Mouse (Mus musculus) liver, embryonic 14.5 days (tissue): ENCODE measurements around the gene Foxo6. TPM values are rescaled to one million over a fixed set of nuclear protein-coding genes. Genes with fewer than 3 reads are reported as not detected.

ENCODE experiments used
- ATAC-seq: fragments of 200-750 bp; cut with Nextera tagmentation; 2 replicates; pipeline ENCODE4 v1.8.0; 2017; ENCODE audit warnings: moderate number of reproducible peaks, mild to moderate bottlenecking, moderate library complexity; ENCODE audit not compliant: insufficient read depth
- DNase-seq, 3 experiments: peaks; one replicate each; pipeline ENCODE4 v3.0.0-alpha.2; 2012 to 2013; ENCODE audit warnings: low read depth in 3 of 3, low spot score in 3 of 3
- H3K27ac ChIP-seq: fragments of 300-500 bp; sonication (generic); 2 replicates; pipeline ENCODE4 v1.5.1; 2014; ENCODE audit warnings: moderate library complexity, mild to moderate bottlenecking, control low read depth, inconsistent platforms
- H3K27me3 ChIP-seq: fragments of 300-500 bp; sonication (generic); 2 replicates; pipeline ENCODE4 v1.6.1; 2014; ENCODE audit warnings: mild to moderate bottlenecking, low read length, moderate library complexity; ENCODE audit not compliant: control insufficient read depth, insufficient read depth
- H3K36me3 ChIP-seq: fragments of 300-500 bp; sonication (generic); replicated peaks from 2 replicates; pipeline ENCODE4 v1.6.1; 2014; ENCODE audit warnings: low read depth; ENCODE audit not compliant: control insufficient read depth, insufficient read depth
- H3K4me1 ChIP-seq, 2 experiments: fragments of 200-500 bp in 1 of 2; fragments of 300-500 bp in 1 of 2; sonication (generic) in 1 of 2; replicated peaks; 2 replicates each; pipeline ENCODE4 v1.6.1; 2012 to 2014; ENCODE audit warnings: antibody characterized with exemption in 1 of 2, inconsistent platforms in 1 of 2, low read length in 1 of 2; ENCODE audit not compliant: control insufficient read depth in 2 of 2, insufficient read depth in 2 of 2
- H3K4me2 ChIP-seq: fragments of 300-500 bp; sonication (generic); 2 replicates; pipeline ENCODE4 v1.6.1; 2014; ENCODE audit warnings: low read depth, mild to moderate bottlenecking, control low read depth, moderate library complexity
- H3K4me3 ChIP-seq, 2 experiments: fragments of 200-500 bp in 1 of 2; fragments of 300-500 bp in 1 of 2; sonication (generic) in 1 of 2; 2 replicates each; pipeline ENCODE4 v1.5.1; 2012 to 2014; ENCODE audit warnings: low read depth in 2 of 2, low read length in 2 of 2, mild to moderate bottlenecking in 2 of 2, control low read depth in 1 of 2, inconsistent platforms in 1 of 2, moderate library complexity in 1 of 2; ENCODE audit not compliant: insufficient read depth in 1 of 2
- H3K9ac ChIP-seq: fragments of 300-500 bp; sonication (generic); replicated peaks from 2 replicates; pipeline ENCODE4 v1.6.1; 2014; ENCODE audit warnings: mild to moderate bottlenecking, control low read depth, moderate library complexity
- H3K9me3 ChIP-seq: fragments of 300-500 bp; sonication (generic); 2 replicates; pipeline ENCODE4 v1.6.1; 2016; ENCODE audit warnings: low read length, mixed read lengths; ENCODE audit not compliant: control insufficient read depth
- CTCF ChIP-seq: IDR thresholded peaks from 2 replicates; pipeline ENCODE4 v1.5.1; 2016; ENCODE audit warnings: antibody characterized with exemption, low read depth, control low read depth
- EP300 ChIP-seq: IDR thresholded peaks from 2 replicates; pipeline ENCODE4 v1.6.1; 2016; ENCODE audit warnings: antibody characterized with exemption, low read depth
- WGBS: fragments of 180-500 bp; shearing (Covaris S2); extraction: QIAGEN DNeasy Blood & Tissue Kit; methylation state at CpG from one replicate; pipeline ENCODE4 v1.1.7; 2014; ENCODE audit not compliant: insufficient replicate concordance; 5-methylcytosine and 5-hydroxymethylcytosine counted together
- polyA plus RNA-seq, 2 experiments: library from polyadenylated mRNA; depleted of rRNA in 1 of 2; stranded (reverse) in 1 of 2; unstranded in 1 of 2; fragments of >200 nt; fragmentation: Nextera tagmentation in 1 of 2; extraction: Ambion mirVana in 1 of 2; gene quantifications; 2 replicates each; pipeline versions ENCODE4 v1.2.1 to v1.2.3; 2012 to 2014

Foxo6 gene
- polyA plus RNA-seq, 2 experiments: 0.06 TPM; not detected in 1

- Histone ChIP-seq H3K27ac (no peak overlapping the region), H3K9ac (no peak overlapping the region), H3K9me3 (no peaks in the 10 kb centered on the region), H3K4me1 (no peaks in the 10 kb centered on the region), H3K27me3 (peaks cover 43% of the 10 kb centered on the region), H3K4me3 (peak overlapping the region in 1 of 2 experiments; percentile 14; a peak in 1 of 4 replicates), H3K36me3 (no peaks in the 10 kb centered on the region), H3K4me2 (peak overlapping the region; percentile 2; the same call in 1 of the 2 replicates)
- no peak for DNase-seq
- ATAC-seq: no peak
- no peak for TF ChIP-seq EP300
- no peak for TF ChIP-seq CTCF
- 3% methylated on average over 95 of the region's 112 CpGs for whole genome bisulfite sequencing
Measured at GRCm38 (mm10) chr4:120268214-120269061, 18.7 kb downstream of the Foxo6 start.

GRCm38 (mm10) chr4:120267683-120268082 is 19.5 kb downstream of the Foxo6 start:
- H3K4me3 ChIP-seq: no peak overlapping the region
- H3K9ac ChIP-seq: no peak overlapping the region
- H3K36me3 ChIP-seq: no peaks in the 10 kb centered on the region
- H3K9me3 ChIP-seq: no peaks in the 10 kb centered on the region
- no peak overlapping the region for H3K27ac ChIP-seq
- H3K27me3 ChIP-seq: peaks cover 43% of the 10 kb centered on the region
- no peaks in the 10 kb centered on the region for H3K4me1 ChIP-seq
- no peak for ATAC-seq
- no peak overlapping the region for H3K4me2 ChIP-seq
- 7% methylated on average over 25 of the region's 25 CpGs for WGBS
- no peak for TF ChIP-seq EP300
- TF ChIP-seq CTCF: no peak
- DNase-seq: no peak

- no peak for DNase-seq
- ATAC-seq: no peak
- Histone ChIP-seq H3K27ac (no peak overlapping the region), H3K9me3 (no peaks in the 10 kb centered on the region), H3K4me3 (no peak overlapping the region), H3K27me3 (peaks cover 43% of the 10 kb centered on the region), H3K4me1 (no peaks in the 10 kb centered on the region), H3K4me2 (no peak overlapping the region), H3K9ac (no peak overlapping the region), H3K36me3 (no peaks in the 10 kb centered on the region)
- 31% methylated on average over 24 of the region's 24 CpGs for WGBS
- no peak for TF ChIP-seq EP300
- no peak for TF ChIP-seq CTCF
Measured at GRCm38 (mm10) chr4:120267136-120267535, 20.0 kb downstream of the Foxo6 start.

- TF ChIP-seq EP300 (no peak), CTCF (no peak)
- no peaks in the 10 kb centered on the region for H3K4me1 ChIP-seq
- DNase-seq (no peak), ATAC-seq (no peak)
- H3K4me3 ChIP-seq: no peak overlapping the region
- no peak overlapping the region for H3K9ac ChIP-seq
- 28% methylated on average over 3 of the region's 3 CpGs for WGBS
- H3K9me3 ChIP-seq: no peaks in the 10 kb centered on the region
- no peaks in the 10 kb centered on the region for H3K36me3 ChIP-seq
- peaks cover 27% of the 10 kb centered on the region for H3K27me3 ChIP-seq
- no peak overlapping the region for H3K4me2 ChIP-seq
- H3K27ac ChIP-seq: no peak overlapping the region
Measured at GRCm38 (mm10) chr4:120264105-120264504, 23.0 kb downstream of the Foxo6 start.

- no peaks in the 10 kb centered on the region for H3K36me3 ChIP-seq
- no peaks in the 10 kb centered on the region for H3K4me1 ChIP-seq
- peaks cover 13% of the 10 kb centered on the region for H3K27me3 ChIP-seq
- no peak overlapping the region for H3K4me3 ChIP-seq
- H3K27ac ChIP-seq: no peak overlapping the region
- WGBS: 25% methylated on average over 2 of the region's 2 CpGs
- no peak overlapping the region for H3K4me2 ChIP-seq
- no peak for DNase-seq
- TF ChIP-seq CTCF (no peak), EP300 (no peak)
- H3K9ac ChIP-seq: no peak overlapping the region
- no peak for ATAC-seq
- no peaks in the 10 kb centered on the region for H3K9me3 ChIP-seq
Measured at GRCm38 (mm10) chr4:120262726-120263125, 24.4 kb downstream of the Foxo6 start.
